Mouse (Mus musculus): ENCODE measurements at regions not wholly inside any gene's neighbourhood (a gene's known extent, or its start where the extent isn't known, plus 50 kb on each side); places are given as distances from the start of the nearest gene placed in this dataset.

GRCm38 (mm10) chr13:117152655-117153054 lies 55.7 kb upstream of the Emb start:
- no peak overlapping the region for H3K27ac ChIP-seq
- H3K4me3 ChIP-seq = no peak overlapping the region
- TF ChIP-seq CTCF (conservative IDR thresholded peaks at IDR 0.05) = no peak
- no peak for DNase-seq (ENCODE audit: low spot score in 2 of 2)

DNA sequence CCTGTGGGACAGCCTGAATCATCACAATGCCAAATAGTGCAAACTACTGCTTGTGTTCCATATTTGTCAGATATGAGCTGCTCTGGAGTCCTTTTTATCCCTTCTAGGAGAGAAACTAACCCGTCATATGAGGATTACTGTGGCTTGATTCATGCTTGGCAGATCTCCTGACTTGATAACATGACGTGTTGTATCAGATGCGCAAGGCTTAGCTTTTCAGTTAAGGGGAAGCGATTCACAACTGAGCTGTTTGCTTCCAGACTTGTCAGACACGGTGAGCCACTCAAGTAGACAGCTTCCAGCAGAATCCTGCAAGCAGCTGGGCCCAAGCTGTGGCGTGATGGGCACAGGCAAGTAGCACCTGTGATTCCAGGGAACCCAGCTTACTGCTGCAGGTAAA lies 64.5 kb upstream of the Emb start:
- peak in 1 of 2 experiments; percentile 20 for DNase-seq (ENCODE audit: low spot score in 2 of 2)
- Histone ChIP-seq H3K4me3 (no peak overlapping the region), H3K27ac (no peak overlapping the region)
- no peak for TF ChIP-seq CTCF (conservative IDR thresholded peaks at IDR 0.05)

- Histone ChIP-seq H3K4me3 (no peak overlapping the region), H3K27ac (no peak overlapping the region)
- DNase-seq (ENCODE audit: low spot score in 2 of 2) = no peak
- TF ChIP-seq CTCF (conservative IDR thresholded peaks at IDR 0.05) = no peak
These were observed 65.1 kb upstream of the Emb start for GRCm38 (mm10) chr13:117143255-117143654.

- no peak; the same call in 1 of the 2 replicates for TF ChIP-seq CTCF (conservative IDR thresholded peaks at IDR 0.05)
- Histone ChIP-seq H3K27ac (no peak overlapping the region), H3K4me3 (no peak overlapping the region)
- DNase-seq (ENCODE audit: low spot score in 2 of 2) = no peak
These were observed 74.0 kb upstream of the Emb start for GRCm38 (mm10) chr13:117134352-117134751.

DNA sequence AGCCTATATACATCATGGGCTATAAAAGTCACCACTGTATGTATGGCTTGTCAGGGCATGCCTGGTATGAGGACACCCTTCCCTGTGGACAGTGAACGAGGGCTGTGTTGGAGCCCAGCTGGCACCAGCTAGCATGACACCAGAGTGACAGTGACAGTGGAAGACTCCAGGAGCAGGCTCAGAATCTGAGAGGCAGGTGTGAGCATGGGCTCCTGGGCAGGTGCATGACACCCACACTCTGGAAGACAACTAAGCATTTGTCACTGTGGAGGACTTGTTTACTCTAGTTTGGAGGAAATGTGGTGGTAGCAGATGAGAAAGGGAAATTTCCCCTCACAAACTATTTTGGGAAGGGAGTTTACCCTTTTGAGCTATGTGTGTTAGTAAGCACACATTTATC lies 76.2 kb upstream of the Emb start:
- TF ChIP-seq CTCF (conservative IDR thresholded peaks at IDR 0.05) = no peak
- Histone ChIP-seq H3K27ac (no peak overlapping the region), H3K4me3 (no peak overlapping the region)
- no peak for DNase-seq (ENCODE audit: low spot score in 2 of 2)

DNA sequence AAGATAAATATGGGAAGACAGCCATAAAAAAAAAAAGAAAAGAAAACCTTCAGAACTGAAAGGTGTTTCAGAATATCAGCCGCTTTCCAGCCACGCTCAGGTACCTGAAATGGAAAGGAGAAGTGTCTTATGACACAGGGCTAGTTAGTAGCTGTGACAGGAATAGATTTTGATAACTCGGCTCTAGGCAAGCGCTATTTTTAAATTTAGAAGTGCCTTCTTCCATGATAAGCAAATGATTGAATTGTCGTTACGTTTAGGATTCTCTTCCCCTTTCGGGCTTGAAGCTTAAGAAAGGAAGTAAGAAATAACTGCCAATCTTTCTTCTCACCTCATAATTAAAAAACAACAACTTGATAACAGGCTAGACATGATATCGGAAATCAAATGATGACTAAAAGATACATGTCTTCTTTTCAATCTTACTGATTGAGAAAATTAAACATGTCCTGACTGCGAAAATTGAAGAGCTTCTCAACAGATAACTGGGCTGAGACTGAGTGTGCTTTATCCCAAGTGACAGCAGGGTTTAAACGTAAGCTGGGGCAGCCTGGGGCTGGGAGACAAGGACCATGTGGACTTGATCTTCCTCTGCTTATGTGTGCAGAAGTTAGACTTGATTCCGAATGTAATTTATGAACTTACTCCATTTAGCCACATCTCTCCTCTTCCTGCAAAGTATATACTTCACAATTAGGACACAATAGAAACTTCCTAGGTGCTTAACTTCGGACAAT lies 80.4 kb upstream of the Emb start:
- Histone ChIP-seq H3K4me3 (no peak overlapping the region), H3K27ac (no peak overlapping the region)
- DNase-seq (ENCODE audit: low spot score in 2 of 2) = no peak
- TF ChIP-seq CTCF (conservative IDR thresholded peaks at IDR 0.05) = no peak

GRCm38 (mm10) chr13:117127116-117127728 lies 81.1 kb upstream of the Emb start:
- H3K4me3 ChIP-seq = no peak overlapping the region
- no peak overlapping the region for H3K27ac ChIP-seq
- no peak for DNase-seq (ENCODE audit: low spot score in 2 of 2)
- no peak for TF ChIP-seq CTCF (conservative IDR thresholded peaks at IDR 0.05)

DNA sequence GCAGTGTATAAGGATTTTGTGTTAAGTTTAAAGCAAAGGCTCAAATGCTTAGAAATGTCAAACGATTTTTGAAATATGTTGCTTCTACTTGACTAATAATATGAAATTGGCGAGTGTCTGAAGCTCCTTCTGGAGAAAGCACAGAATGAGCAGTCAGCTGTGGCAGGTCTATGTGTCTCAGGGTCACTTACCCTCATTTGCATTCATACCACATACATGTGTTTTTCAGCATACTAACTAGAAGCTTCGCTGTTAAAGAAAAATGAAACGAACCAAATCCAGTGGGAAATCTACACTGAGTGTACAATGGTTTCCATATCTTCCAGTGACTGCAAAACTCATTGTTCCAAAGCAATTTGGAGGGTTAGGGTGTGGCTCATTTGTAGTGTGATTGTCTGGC lies 88.7 kb upstream of the Emb start:
- H3K4me3 ChIP-seq = no peak overlapping the region
- H3K27ac ChIP-seq = no peak overlapping the region
- no peak for DNase-seq (ENCODE audit: low spot score in 2 of 2)
- TF ChIP-seq CTCF (conservative IDR thresholded peaks at IDR 0.05) = no peak

DNA sequence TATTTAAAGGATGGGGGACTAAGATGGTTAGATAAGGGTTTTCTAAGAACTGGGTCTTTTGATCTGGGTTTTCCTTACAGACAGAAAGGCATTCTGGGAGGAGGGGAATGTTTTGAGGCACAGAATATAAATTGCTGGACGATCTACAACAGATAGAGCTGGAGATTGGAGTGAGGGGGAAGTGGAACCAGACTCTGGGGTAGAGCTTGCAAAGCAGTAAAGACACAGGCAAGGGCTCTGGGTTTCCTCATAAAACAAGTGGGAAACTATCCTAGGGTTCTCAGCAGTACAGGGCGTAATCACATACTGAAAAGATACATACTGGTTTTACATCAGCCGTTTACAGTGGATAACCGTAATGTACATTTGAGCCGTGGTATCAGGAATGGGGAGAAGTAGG lies 89.5 kb upstream of the Parp8 start:
- TF ChIP-seq CTCF (conservative IDR thresholded peaks at IDR 0.05) = no peak
- H3K27ac ChIP-seq = no peak overlapping the region
- DNase-seq (ENCODE audit: low spot score in 2 of 2) = no peak

GRCm38 (mm10) chr13:117112424-117112823 lies 87.1 kb upstream of the Parp8 start:
- TF ChIP-seq CTCF (conservative IDR thresholded peaks at IDR 0.05) = no peak
- H3K4me3 ChIP-seq = no peak overlapping the region
- DNase-seq (ENCODE audit: low spot score in 2 of 2) = no peak
- no peak overlapping the region for H3K27ac ChIP-seq

More for the DNA sequence above, 89.5 kb upstream of the Parp8 start:
- no peak overlapping the region for H3K4me3 ChIP-seq

- DNase-seq (ENCODE audit: low spot score in 2 of 2) = no peak
- no peak for TF ChIP-seq CTCF (conservative IDR thresholded peaks at IDR 0.05)
- Histone ChIP-seq H3K4me3 (no peak overlapping the region), H3K27ac (no peak overlapping the region)
These were observed 79.9 kb upstream of the Parp8 start for GRCm38 (mm10) chr13:117105151-117105660.

DNA sequence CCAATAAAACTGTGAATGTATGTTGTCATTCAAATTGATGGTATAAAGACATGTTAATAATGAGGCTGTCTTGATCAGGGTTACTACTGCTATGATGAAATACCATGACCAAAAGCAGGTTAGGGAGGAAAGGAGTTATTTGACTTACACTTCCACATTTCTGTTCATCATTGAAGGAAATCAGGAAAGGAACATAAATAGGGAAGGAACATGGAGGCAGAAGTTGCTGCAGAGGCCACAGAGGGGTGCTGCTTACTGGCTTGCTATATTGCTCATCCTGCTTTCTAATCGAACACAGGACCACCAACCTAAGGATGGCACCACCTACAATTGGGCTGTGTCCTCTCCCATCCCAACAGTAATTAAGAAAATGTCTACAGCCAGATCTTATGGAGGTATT lies 69.4 kb upstream of the Parp8 start:
- Histone ChIP-seq H3K27ac (no peak overlapping the region), H3K4me3 (no peak overlapping the region)
- DNase-seq (ENCODE audit: low spot score in 2 of 2) = no peak
- no peak for TF ChIP-seq CTCF (conservative IDR thresholded peaks at IDR 0.05)

DNA sequence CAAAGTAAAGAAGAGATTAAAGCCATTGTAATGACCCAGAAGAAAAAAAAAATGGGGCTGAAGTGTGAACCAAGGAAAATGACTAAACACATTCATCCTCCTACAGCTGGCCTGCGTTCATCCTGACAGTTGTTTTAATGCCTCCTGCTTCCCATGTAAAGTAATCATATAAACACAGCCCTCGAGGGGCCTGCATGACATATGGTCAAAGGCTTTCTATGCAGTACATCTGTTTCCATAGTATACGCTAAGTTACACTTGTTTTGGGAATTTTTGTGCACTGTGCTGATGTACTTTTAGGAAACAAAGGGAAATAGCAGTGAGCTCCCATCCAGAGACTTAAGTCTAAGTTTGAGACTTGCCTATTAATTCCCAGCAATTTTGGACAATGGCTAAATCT lies 63.3 kb upstream of the Parp8 start:
- TF ChIP-seq CTCF (conservative IDR thresholded peaks at IDR 0.05) = no peak
- H3K27ac ChIP-seq = no peak overlapping the region
- DNase-seq (ENCODE audit: low spot score in 2 of 2) = no peak
- H3K4me3 ChIP-seq = no peak overlapping the region

DNA sequence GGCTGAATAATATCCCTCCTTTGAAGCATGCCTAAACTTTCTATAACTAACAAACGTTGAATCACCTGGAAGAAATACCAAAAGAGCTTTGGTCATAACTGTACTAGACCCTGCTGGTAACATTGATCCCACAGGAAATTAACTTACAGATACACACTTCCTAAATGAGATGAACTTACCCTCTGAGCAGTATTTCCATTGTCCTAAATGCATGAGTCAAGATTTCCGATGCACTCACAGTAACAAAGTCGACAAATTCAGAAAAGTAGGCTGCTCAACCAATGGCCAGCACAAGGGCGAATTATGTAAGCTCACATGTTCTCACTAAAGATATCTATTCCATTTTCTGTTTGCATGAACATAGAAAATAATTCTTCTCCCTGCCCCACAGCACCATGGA lies 57.4 kb upstream of the Parp8 start:
- H3K4me3 ChIP-seq = no peak overlapping the region
- no peak for DNase-seq (ENCODE audit: low spot score in 2 of 2)
- no peak overlapping the region for H3K27ac ChIP-seq
- TF ChIP-seq CTCF (conservative IDR thresholded peaks at IDR 0.05) = no peak

All from layer of hippocampus, adult 2 months (tissue).